Mouse (Mus musculus): ENCODE measurements around the gene Gm4707.

- no peak for TF ChIP-seq POLR2AphosphoS2 (IDR thresholded peaks at IDR 0.05; ENCODE audit: insufficient read length, low read depth)
- no peak for TF ChIP-seq POLR2A (IDR thresholded peaks at IDR 0.05; ENCODE audit: insufficient read length, low read depth)
- TF ChIP-seq CEBPB (IDR thresholded peaks at IDR 0.05; ENCODE audit: insufficient read depth, poor library complexity, severe bottlenecking), result no peak
- TF ChIP-seq REST (IDR thresholded peaks at IDR 0.05; ENCODE audit: insufficient read depth, insufficient read length), result no peak
- TF ChIP-seq MYOD1 (IDR thresholded peaks at IDR 0.05; ENCODE audit: control insufficient read depth in 1 of 3, insufficient read length in 2 of 3, low read depth in 2 of 3), result no peak
- no peak for TF ChIP-seq MYOG (IDR thresholded peaks at IDR 0.05; ENCODE audit: control insufficient read depth in 1 of 3, insufficient read depth in 1 of 3, insufficient read length in 2 of 3, low read depth in 2 of 3)
- TF ChIP-seq USF1 (IDR thresholded peaks at IDR 0.05; ENCODE audit: low read depth), result no peak
- TF ChIP-seq SRF (IDR thresholded peaks at IDR 0.05; ENCODE audit: control insufficient read depth, insufficient read length, low read depth), result no peak
- TF ChIP-seq TCF12 (IDR thresholded peaks at IDR 0.05; ENCODE audit: insufficient read depth, poor library complexity, severe bottlenecking), result no peak
- no peak for TF ChIP-seq MAX (IDR thresholded peaks at IDR 0.05; ENCODE audit: low read depth)
Measured at GRCm38 (mm10) chr17:71486231-71486851, 26.6 kb upstream of the Gm4707 start.

Data from myocyte (in vitro differentiated cells).